Mouse (Mus musculus) limb, embryonic 14.5 days (tissue): ENCODE results near the gene Htr1d. TPM values are rescaled to one million over a fixed set of nuclear protein-coding genes. Genes with fewer than 3 reads are reported as not detected.

Experiments used
- ATAC-seq: fragments of 200-750 bp; cut with Nextera tagmentation; 2 replicates; pipeline ENCODE4 v1.8.0; 2017; ENCODE audit warnings: low read depth, moderate number of reproducible peaks, moderate TSS enrichment; ENCODE audit not compliant: low FRiP score
- DNase-seq: peaks from one replicate; pipeline ENCODE4 v3.0.0-alpha.2; 2015; ENCODE audit warnings: low spot score
- H3K27ac ChIP-seq: fragments of 300-500 bp; sonication (generic); replicated peaks from 2 replicates; pipeline ENCODE4 v1.5.1; 2014; ENCODE audit warnings: low read depth, mild to moderate bottlenecking, low read length, moderate library complexity, mixed read lengths
- H3K27me3 ChIP-seq: fragments of 300-500 bp; sonication (generic); 2 replicates; pipeline ENCODE4 v1.6.1; 2014; ENCODE audit warnings: low read length, mixed read lengths; ENCODE audit not compliant: control insufficient read depth, insufficient read depth
- H3K36me3 ChIP-seq: fragments of 300-500 bp; sonication (generic); 2 replicates; pipeline ENCODE4 v1.6.1; 2014; ENCODE audit warnings: mild to moderate bottlenecking, low read length, moderate library complexity, mixed read lengths; ENCODE audit not compliant: control insufficient read depth, insufficient read depth
- H3K4me1 ChIP-seq: fragments of 300-500 bp; sonication (generic); 2 replicates; pipeline ENCODE4 v1.6.1; 2014; ENCODE audit warnings: antibody characterized with exemption, low read length, mixed read lengths; ENCODE audit not compliant: control insufficient read depth, insufficient read depth
- H3K4me2 ChIP-seq: fragments of 300-500 bp; sonication (generic); replicated peaks from 2 replicates; pipeline ENCODE4 v1.6.1; 2014; ENCODE audit warnings: low read depth, mild to moderate bottlenecking, low read length, moderate library complexity; ENCODE audit not compliant: severe bottlenecking
- H3K4me3 ChIP-seq: fragments of 300-500 bp; sonication (generic); replicated peaks from 2 replicates; pipeline ENCODE4 v1.5.1; 2014; ENCODE audit warnings: low read length
- H3K9ac ChIP-seq: fragments of 300-500 bp; sonication (generic); 2 replicates; pipeline ENCODE4 v1.6.1; 2014; ENCODE audit warnings: mild to moderate bottlenecking, low read depth, low read length, moderate library complexity; ENCODE audit not compliant: severe bottlenecking
- H3K9me3 ChIP-seq: fragments of 300-500 bp; sonication (generic); 2 replicates; pipeline ENCODE4 v1.6.1; 2016; ENCODE audit warnings: low read length; ENCODE audit not compliant: control insufficient read depth
- POLR2A ChIP-seq: fragments of 200-500 bp; IDR thresholded peaks from 2 replicates; pipeline ENCODE4 v1.8.0; 2012; ENCODE audit warnings: inconsistent platforms, mild to moderate bottlenecking, moderate library complexity, borderline replicate concordance; ENCODE audit not compliant: insufficient read depth, insufficient read length; ENCODE audit errors: extremely low read depth
- WGBS: fragments of 180-500 bp; shearing (Covaris S2); extraction: QIAGEN DNeasy Blood & Tissue Kit; methylation state at CpG from one replicate; pipeline ENCODE4 v1.1.7; 2014; 5-methylcytosine and 5-hydroxymethylcytosine counted together
- polyA plus RNA-seq, 2 experiments: library from polyadenylated mRNA; depleted of rRNA in 1 of 2; stranded (reverse) in 1 of 2; unstranded in 1 of 2; fragments of >200 nt; fragmentation: Nextera tagmentation in 1 of 2; extraction: Ambion mirVana in 1 of 2; gene quantifications; 2 replicates each; pipeline versions ENCODE4 v1.2.1 to v1.2.3; 2012 to 2014

The Htr1d gene
- polyA plus RNA-seq, 2 experiments, result 0.23 to 0.44 TPM

DNA sequence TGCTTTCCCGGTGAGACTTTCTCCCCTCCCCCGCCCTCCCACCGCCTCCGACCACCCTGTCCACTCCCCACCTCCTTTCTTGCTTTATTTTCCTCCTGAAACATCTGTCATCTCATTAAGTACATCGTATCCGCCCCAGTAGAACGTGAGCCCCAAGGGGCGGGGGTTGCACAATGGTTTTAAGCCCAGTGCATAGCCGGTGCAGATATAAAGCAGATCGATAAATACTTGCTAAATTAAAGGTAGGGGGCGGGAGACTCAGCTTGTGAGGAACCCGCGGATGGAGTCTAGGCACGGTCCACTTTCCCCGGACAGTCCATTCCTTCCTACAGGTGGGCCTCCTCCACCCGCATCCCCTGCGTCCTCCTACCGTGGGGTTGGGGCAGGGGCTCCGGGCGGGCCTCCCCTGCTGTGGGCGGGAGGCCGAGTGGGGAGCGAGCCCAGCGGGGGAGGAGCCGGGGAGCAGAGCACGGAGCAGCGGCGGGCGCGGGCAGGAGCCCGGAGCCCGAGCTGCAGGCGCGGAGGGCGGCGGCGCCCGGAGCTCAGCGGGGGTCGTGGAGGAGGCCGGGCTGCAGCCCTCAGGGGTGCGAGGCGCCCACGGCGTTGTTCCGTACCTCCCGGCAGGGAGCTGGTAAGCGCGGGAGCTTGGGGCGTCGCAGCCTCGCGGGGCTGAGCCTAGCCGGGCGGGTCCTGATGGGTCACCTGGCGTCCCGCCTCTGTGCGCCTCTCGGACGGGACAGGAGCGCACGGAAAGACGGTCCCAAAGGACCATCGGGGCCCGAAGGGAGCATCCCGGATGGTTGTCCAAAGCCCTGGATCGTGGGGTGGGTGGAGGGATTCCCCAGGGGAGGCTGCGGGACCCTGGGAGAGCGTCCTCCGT lies 1.0 kb downstream of the Htr1d start:
- peak; percentile 23; the same call in 1 of the 2 replicates for ATAC-seq
- 3% methylated on average over 50 of the region's 70 CpGs for WGBS

DNA sequence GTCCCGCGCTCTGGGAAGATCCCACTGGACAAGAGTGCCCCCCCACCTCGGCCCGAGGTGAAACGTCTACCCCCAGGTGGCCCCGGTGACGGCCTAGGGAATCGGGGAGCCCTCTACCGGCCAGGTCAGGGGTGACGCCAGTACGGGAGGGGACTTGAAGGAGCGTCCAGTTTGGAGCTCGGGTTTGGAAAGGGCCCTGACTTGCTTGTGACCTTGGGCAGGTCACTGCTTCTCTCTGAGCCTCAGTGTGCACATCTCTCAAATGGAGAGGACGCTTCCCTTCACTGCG lies 1.6 kb downstream of the Htr1d start:
- peak overlapping the region; percentile 64 for H3K9ac ChIP-seq
- WGBS, result 7% methylated on average over 13 of the region's 15 CpGs
- H3K27me3 ChIP-seq, result peaks cover 34% of the 10 kb centered on the region
- peaks cover 8% of the 10 kb centered on the region; the same call in 1 of the 2 replicates for H3K4me1 ChIP-seq
- no peak overlapping the region for H3K27ac ChIP-seq
- H3K36me3 ChIP-seq, result no peaks in the 10 kb centered on the region
- ATAC-seq, result no peak
- DNase-seq, result no peak
- no peaks in the 10 kb centered on the region for H3K9me3 ChIP-seq
- TF ChIP-seq POLR2A, result no peak
- peak overlapping the region; percentile 99 for H3K4me2 ChIP-seq
- H3K4me3 ChIP-seq, result peak overlapping the region; percentile 53

More for the DNA sequence above, 1.0 kb downstream of the Htr1d start:
- Histone ChIP-seq H3K9me3 (no peaks in the 10 kb centered on the region), H3K4me1 (peaks cover 7% of the 10 kb centered on the region; the same call in 1 of the 2 replicates), H3K27ac (no peak overlapping the region), H3K9ac (peak overlapping the region; percentile 64), H3K27me3 (peaks cover 34% of the 10 kb centered on the region), H3K4me3 (peak overlapping the region; percentile 53), H3K4me2 (peak overlapping the region; percentile 99), H3K36me3 (no peaks in the 10 kb centered on the region)
- DNase-seq, result no peak
- TF ChIP-seq POLR2A, result no peak

DNA sequence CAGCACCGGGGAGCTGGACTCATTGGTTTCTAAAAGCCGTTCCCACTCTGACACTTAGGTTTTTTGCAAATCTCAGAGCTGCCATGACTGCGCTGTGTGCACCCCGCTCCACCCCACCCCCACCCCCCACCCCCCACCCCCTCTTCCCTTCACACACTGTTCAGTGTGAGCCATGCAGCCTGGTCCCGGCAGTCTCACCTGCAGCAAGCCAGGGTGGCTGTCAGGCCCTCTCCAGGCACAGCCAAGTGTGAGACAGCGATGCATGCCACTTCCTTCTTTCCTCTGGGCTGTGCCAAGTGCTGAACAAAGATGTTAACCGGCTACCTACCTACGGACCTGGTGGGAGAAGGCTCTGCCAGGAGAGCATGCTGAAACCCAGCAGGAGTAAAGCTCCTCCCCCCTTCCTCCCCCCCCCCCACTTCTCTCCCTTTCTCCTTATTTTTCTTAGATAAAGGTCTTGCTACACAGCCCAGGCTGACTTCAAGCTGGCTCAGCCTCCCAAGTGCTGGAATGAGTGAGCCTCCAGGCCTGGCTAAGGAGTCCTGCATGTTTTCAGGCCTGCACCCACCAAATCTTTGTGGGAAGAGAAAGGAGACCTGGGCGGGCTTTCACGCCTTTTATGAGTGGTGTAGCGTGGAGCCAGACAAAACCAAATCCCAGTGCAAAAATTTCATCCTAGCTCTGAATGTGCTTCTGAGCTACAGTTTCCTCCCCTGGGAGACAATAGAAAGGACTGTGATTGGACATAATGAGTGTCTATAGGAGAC lies 7.5 kb downstream of the Htr1d start:
- Histone ChIP-seq H3K27me3 (0 out of 2 replicates have a peak, but pooled peaks cover 6% of the 10 kb centered on the region), H3K9me3 (no peaks in the 10 kb centered on the region), H3K27ac (no peak overlapping the region), H3K4me2 (no peak overlapping the region), H3K36me3 (no peaks in the 10 kb centered on the region), H3K4me1 (peaks cover 9% of the 10 kb centered on the region; the same call in 1 of the 2 replicates), H3K4me3 (no peak overlapping the region), H3K9ac (no peak overlapping the region)
- TF ChIP-seq POLR2A, result no peak
- 36% methylated on average over 11 of the region's 11 CpGs for WGBS
- ATAC-seq (peak; percentile 23), DNase-seq (no peak)

DNA sequence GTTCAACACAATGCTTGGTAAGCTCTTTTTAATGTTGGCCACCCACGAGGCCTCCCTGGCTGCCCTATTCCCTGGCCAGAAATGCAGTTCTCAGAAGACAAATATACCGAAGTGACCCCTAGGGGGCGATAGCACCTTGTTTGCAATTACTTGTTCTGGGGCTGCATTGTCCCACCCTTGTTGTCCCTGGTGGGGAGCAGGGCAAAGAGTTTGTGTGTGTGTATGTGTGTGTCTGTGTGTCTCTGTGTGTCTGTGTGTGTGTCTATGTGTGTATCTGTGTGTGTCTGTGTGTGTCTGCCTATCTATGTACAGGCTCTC lies 8.0 kb downstream of the Htr1d start:
- WGBS, result 2% methylated on average over 3 of the region's 3 CpGs
- TF ChIP-seq POLR2A, result no peak
- Histone ChIP-seq H3K27ac (no peak overlapping the region), H3K9ac (no peak overlapping the region), H3K36me3 (no peaks in the 10 kb centered on the region), H3K9me3 (no peaks in the 10 kb centered on the region), H3K4me3 (no peak overlapping the region), H3K4me2 (no peak overlapping the region), H3K4me1 (peaks cover 9% of the 10 kb centered on the region; the same call in 1 of the 2 replicates), H3K27me3 (0 out of 2 replicates have a peak, but pooled peaks cover under 1% of the 10 kb centered on the region)
- DNase-seq, result peak; percentile 68
- no peak; the same call in 1 of the 2 replicates for ATAC-seq

DNA sequence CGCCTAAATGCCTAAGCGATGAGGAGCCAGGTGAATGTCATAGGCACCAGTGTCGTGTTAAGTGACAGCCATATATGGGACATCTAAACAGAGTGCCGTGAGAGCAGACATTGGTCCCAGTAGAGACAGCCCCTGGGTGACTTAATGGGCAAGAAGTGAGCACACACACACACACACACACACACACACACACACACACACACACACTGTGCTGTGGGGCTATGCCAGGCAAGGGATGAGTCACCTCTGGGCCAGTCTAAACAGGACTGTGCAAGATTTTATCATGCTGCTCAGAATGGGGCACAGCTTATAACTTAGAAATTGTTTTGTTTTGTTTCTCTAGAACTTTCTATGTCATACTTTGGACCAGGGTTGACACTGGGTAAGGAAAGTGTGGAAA lies 10.7 kb downstream of the Htr1d start:
- Histone ChIP-seq H3K4me2 (no peak overlapping the region), H3K9ac (no peak overlapping the region), H3K4me1 (peaks cover 9% of the 10 kb centered on the region; the same call in 1 of the 2 replicates), H3K9me3 (no peaks in the 10 kb centered on the region), H3K36me3 (no peaks in the 10 kb centered on the region), H3K27me3 (no peaks in the 10 kb centered on the region), H3K4me3 (no peak overlapping the region), H3K27ac (no peak overlapping the region)
- no peak for TF ChIP-seq POLR2A
- ATAC-seq (no peak), DNase-seq (no peak)
- 80% methylated on average over 4 of the region's 4 CpGs for WGBS
